Mouse (Mus musculus): ENCODE results near the gene Aup1. TPM values are rescaled to one million over a fixed set of nuclear protein-coding genes. Genes with fewer than 3 reads are reported as not detected.
A peak's percentile ranks its signal among the peaks of the same experiment; 100 is the strongest.

Gene Aup1
- polyA plus RNA-seq, 1 experiment, result 867 TPM

DNA sequence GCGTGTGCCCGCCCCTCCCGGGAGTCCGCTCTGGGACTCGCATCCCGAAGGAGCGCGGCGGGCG is 15.8 kb downstream of the Aup1 start, which contains the start of gene Tlx2:
TSS of gene Tlx2 (minus strand) at position 47 of the 64 bp plus-strand sequence.
- TF ChIP-seq CTCF (IDR thresholded peaks at IDR 0.05; ENCODE audit: borderline replicate concordance, control insufficient read depth, extremely low read depth, insufficient read depth, low read length, poor library complexity), result no peak
- no peak for TF ChIP-seq POLR2A (IDR thresholded peaks at IDR 0.05; ENCODE audit: control insufficient read depth, extremely low read depth, insufficient read depth, low read length, poor library complexity)
- Histone ChIP-seq H3K27ac (ENCODE audit: control insufficient read depth, insufficient read depth, low read length) (no peak within 1 kb of the TSS), H3K4me3 (ENCODE audit: control insufficient read depth, insufficient read depth, low read length) (no peak within 1 kb of the TSS), H3K4me1 (replicated peaks; ENCODE audit: control insufficient read depth, insufficient read depth, low read length) (peaks cover 30% of the 10 kb centered on the region), H3K27me3 (ENCODE audit: control insufficient read depth, insufficient read depth, low read length) (peaks cover 45% of the 10 kb centered on the region), H3K36me3 (ENCODE audit: control insufficient read depth, insufficient read depth, low read length) (no peaks in the 10 kb centered on the region)
- 4% methylated on average over 10 of the region's 10 CpGs for WGBS
- DNase-seq, result no peak

DNA sequence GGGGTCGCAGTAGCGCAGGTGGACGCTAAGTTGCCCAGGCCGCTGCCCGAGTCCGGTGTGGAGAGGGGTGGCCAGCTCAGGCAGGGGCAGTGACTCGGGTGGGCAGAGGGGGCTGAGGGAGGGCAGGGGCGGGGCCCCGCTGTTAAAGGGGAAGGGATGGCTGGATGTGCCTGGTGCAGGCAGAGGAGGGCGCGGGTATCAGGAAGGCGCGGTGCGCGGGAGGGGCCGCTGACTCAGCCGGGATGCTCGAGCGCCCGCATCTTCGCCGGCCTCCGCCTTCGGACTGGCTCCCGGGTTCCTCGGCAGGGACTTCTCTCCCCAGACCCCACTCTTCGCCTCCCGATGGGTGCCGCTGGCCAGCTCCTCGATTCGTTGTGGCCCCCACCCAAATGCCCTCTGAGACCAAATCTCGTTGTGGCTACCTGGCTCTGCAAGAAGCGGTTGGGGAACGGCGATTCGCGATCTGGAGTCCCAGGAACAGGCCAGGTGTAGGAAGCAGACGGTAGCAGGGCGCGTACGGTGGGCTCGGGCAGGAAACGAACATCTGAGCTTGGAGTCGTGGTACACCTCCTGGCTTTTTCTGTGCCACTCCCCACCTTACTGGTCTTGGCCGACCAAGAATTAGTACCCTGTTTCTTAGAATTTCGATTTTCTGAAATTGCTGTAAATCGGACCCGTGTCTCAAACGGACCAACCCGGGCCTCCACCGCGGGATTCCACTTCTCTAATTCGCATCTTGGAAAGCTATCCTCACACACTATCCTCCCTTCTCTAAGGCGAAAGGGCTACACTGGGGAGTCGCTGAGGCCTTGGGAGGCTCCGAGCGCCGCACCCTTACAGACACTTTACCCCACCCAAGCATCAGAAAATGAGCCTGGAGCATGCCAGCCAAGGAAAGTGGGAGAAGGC is 16.2 kb downstream of the Aup1 start:
- Histone ChIP-seq H3K4me3 (ENCODE audit: control insufficient read depth, insufficient read depth, low read length) (no peak overlapping the region), H3K27ac (ENCODE audit: control insufficient read depth, insufficient read depth, low read length) (no peak overlapping the region), H3K36me3 (ENCODE audit: control insufficient read depth, insufficient read depth, low read length) (no peaks in the 10 kb centered on the region), H3K4me1 (replicated peaks; ENCODE audit: control insufficient read depth, insufficient read depth, low read length) (peaks cover 30% of the 10 kb centered on the region), H3K27me3 (ENCODE audit: control insufficient read depth, insufficient read depth, low read length) (peaks cover 45% of the 10 kb centered on the region)
- TF ChIP-seq POLR2A (IDR thresholded peaks at IDR 0.05; ENCODE audit: control insufficient read depth, extremely low read depth, insufficient read depth, low read length, poor library complexity) (no peak), CTCF (IDR thresholded peaks at IDR 0.05; ENCODE audit: borderline replicate concordance, control insufficient read depth, extremely low read depth, insufficient read depth, low read length, poor library complexity) (no peak)
- WGBS, result 4% methylated on average over 55 of the region's 58 CpGs
- DNase-seq, result no peak

DNA sequence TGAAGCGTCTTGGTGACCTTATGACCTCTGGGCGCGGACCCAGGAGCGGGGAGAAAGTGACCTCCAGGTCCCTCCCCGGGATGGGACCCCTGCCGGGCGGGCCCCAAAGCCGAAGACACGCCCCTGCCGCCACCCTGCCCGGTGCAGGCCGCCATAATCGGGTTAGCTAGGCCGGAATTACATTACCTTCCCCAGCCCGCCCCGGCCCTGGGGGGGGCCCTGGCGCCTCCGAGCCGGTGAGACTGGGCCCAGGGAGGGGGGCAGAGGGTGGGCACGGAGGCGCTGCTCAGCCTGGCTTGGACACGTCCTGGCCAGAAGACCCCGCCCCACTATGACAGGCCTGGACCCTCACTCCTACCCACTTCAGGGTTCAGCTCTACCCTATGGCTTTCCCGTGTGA is 16.9 kb downstream of the Aup1 start:
- Histone ChIP-seq H3K27me3 (ENCODE audit: control insufficient read depth, insufficient read depth, low read length) (peaks cover 45% of the 10 kb centered on the region), H3K4me1 (replicated peaks; ENCODE audit: control insufficient read depth, insufficient read depth, low read length) (peaks cover 25% of the 10 kb centered on the region), H3K4me3 (ENCODE audit: control insufficient read depth, insufficient read depth, low read length) (no peak overlapping the region), H3K27ac (ENCODE audit: control insufficient read depth, insufficient read depth, low read length) (no peak overlapping the region), H3K36me3 (ENCODE audit: control insufficient read depth, insufficient read depth, low read length) (no peaks in the 10 kb centered on the region)
- 7% methylated on average over 24 of the region's 24 CpGs for WGBS
- no peak for TF ChIP-seq POLR2A (IDR thresholded peaks at IDR 0.05; ENCODE audit: control insufficient read depth, extremely low read depth, insufficient read depth, low read length, poor library complexity)
- no peak for TF ChIP-seq CTCF (IDR thresholded peaks at IDR 0.05; ENCODE audit: borderline replicate concordance, control insufficient read depth, extremely low read depth, insufficient read depth, low read length, poor library complexity)
- no peak for DNase-seq

DNA sequence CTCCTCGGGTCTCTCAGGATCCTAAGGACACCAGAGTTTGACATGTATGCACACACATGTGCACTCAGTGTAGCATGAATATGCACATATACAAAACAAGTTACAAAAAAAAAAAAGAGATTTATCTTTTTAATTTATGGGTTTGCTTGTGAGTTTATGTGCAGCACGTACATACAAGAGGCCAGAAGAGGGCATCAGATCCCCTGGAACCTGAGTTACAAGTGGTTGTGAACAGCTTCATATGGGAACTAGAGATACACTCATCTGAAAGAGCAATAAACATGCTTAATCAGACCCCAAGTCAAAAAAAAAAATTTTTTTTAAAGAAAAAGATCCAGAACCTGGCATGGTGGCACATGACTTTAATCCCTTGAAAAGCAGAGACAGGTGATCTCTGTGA is 20.7 kb downstream of the Aup1 start:
- TF ChIP-seq POLR2A (IDR thresholded peaks at IDR 0.05; ENCODE audit: control insufficient read depth, extremely low read depth, insufficient read depth, low read length, poor library complexity) (no peak), CTCF (IDR thresholded peaks at IDR 0.05; ENCODE audit: borderline replicate concordance, control insufficient read depth, extremely low read depth, insufficient read depth, low read length, poor library complexity) (no peak)
- Histone ChIP-seq H3K27me3 (ENCODE audit: control insufficient read depth, insufficient read depth, low read length) (peaks cover 24% of the 10 kb centered on the region), H3K4me3 (ENCODE audit: control insufficient read depth, insufficient read depth, low read length) (no peak overlapping the region), H3K36me3 (ENCODE audit: control insufficient read depth, insufficient read depth, low read length) (no peaks in the 10 kb centered on the region), H3K27ac (ENCODE audit: control insufficient read depth, insufficient read depth, low read length) (no peak overlapping the region), H3K4me1 (replicated peaks; ENCODE audit: control insufficient read depth, insufficient read depth, low read length) (peaks cover 23% of the 10 kb centered on the region)
- DNase-seq, result no peak
- 15% methylated on average over 2 of the region's 2 CpGs for WGBS

DNA sequence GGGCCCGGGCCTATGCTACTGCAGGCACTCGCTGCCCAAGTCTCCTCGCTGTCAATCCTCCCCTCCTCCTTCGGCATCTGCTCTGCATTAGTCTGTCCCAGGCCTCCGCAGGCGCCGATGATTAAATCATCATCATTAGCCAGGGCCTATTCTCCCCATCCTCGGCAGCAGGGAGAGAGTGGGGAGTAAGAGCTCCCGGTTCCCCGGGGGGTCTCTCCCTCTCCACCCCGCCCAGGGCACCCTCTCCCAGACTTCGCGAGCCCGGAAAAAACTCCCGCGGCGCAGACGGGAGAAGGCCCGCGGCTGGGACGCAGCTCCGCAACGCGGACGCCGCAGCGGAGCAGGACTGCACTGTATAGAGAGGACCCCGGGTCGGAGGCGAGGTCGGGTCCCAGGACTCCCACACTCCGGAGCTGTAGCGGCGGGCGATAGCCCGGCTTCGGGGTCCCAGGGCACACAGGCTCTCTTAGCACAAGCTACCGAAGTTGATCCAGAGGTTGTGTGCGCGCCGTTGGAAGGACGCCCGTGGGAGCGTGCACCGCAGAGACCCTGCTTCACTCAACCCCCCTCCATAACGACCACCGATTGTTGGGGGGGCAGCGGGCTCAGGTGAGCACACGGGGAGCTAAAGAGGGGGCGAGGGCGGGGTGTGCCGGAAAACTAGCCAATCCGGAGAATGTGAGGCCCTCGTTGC is 23.5 kb downstream of the Aup1 start, which contains the start of gene Pcgf1:
TSS of gene Pcgf1 (plus strand) at position 240 of the 694 bp plus-strand sequence.
- H3K36me3 ChIP-seq (ENCODE audit: control insufficient read depth, insufficient read depth, low read length), result no peaks in the 10 kb centered on the region
- 0 out of 2 replicates have a peak within 1 kb of the TSS, but pooled peaks have one; percentile 2 for H3K27ac ChIP-seq (ENCODE audit: control insufficient read depth, insufficient read depth, low read length)
- H3K27me3 ChIP-seq (ENCODE audit: control insufficient read depth, insufficient read depth, low read length), result no peaks in the 10 kb centered on the region; the same call in 1 of the 2 replicates
- TF ChIP-seq CTCF (IDR thresholded peaks at IDR 0.05; ENCODE audit: borderline replicate concordance, control insufficient read depth, extremely low read depth, insufficient read depth, low read length, poor library complexity), result no peak
- DNase-seq, result no peak
- WGBS, result 1% methylated on average over 54 of the region's 54 CpGs
- peaks cover 11% of the 10 kb centered on the region for H3K4me1 ChIP-seq (replicated peaks; ENCODE audit: control insufficient read depth, insufficient read depth, low read length)
- H3K4me3 ChIP-seq (ENCODE audit: control insufficient read depth, insufficient read depth, low read length), result peak within 1 kb of the TSS; percentile 54

DNA sequence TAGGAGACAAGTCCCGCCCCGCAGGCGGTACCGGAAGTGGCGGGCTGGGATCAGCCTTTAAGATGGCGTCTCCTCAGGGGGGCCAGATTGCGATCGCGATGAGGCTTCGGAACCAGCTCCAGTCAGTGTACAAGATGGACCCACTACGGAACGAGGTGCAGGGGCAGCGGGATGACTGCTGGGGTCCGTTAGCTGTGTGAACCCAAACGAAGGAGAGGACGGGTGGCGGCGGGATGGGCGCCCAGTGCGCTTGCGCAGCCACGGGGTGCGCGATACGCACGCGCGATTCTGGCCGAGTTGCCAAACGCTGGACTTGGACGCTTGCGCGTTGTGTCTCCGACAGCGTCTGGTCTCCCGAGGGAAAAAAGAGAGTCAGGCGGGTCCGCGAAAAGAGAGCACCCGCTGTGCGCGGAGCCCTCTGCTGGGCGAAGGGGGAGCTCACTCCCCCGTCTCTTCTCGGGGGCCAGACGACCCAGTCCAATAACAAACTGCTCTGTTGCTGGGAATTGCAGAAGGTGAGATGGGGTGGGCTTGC is 24.1 kb downstream of the Aup1 start:
- peak; percentile 99 for DNase-seq
- Histone ChIP-seq H3K27me3 (ENCODE audit: control insufficient read depth, insufficient read depth, low read length) (no peaks in the 10 kb centered on the region; the same call in 1 of the 2 replicates), H3K36me3 (ENCODE audit: control insufficient read depth, insufficient read depth, low read length) (no peaks in the 10 kb centered on the region), H3K4me1 (replicated peaks; ENCODE audit: control insufficient read depth, insufficient read depth, low read length) (peaks cover 11% of the 10 kb centered on the region), H3K27ac (ENCODE audit: control insufficient read depth, insufficient read depth, low read length) (0 out of 2 replicates have a peak overlapping the region, but pooled peaks have one; percentile 2), H3K4me3 (ENCODE audit: control insufficient read depth, insufficient read depth, low read length) (peak overlapping the region; percentile 54)
- TF ChIP-seq POLR2A (IDR thresholded peaks at IDR 0.05; ENCODE audit: control insufficient read depth, extremely low read depth, insufficient read depth, low read length, poor library complexity) (peak; percentile 43), CTCF (IDR thresholded peaks at IDR 0.05; ENCODE audit: borderline replicate concordance, control insufficient read depth, extremely low read depth, insufficient read depth, low read length, poor library complexity) (peak; percentile 73)
- under 1% methylated on average over 46 of the region's 46 CpGs for WGBS
